Mouse (Mus musculus) neural tube, embryonic 15.5 days (tissue): ENCODE results near the gene Gsn. TPM values are rescaled to one million over a fixed set of nuclear protein-coding genes. Genes with fewer than 3 reads are reported as not detected.

Experiments
- ATAC-seq: fragments of 200-750 bp; cut with Nextera tagmentation; 2 replicates; pipeline ENCODE4 v1.8.0; 2017; ENCODE audit warnings: mild to moderate bottlenecking, moderate TSS enrichment, moderate library complexity; ENCODE audit not compliant: low FRiP score
- H3K27ac ChIP-seq: fragments of 300-500 bp; sonication (generic); replicated peaks from 2 replicates; pipeline ENCODE4 v1.5.1; 2015; ENCODE audit warnings: mild to moderate bottlenecking, inconsistent platforms
- H3K27me3 ChIP-seq: fragments of 300-500 bp; sonication (generic); replicated peaks from 2 replicates; pipeline ENCODE4 v1.6.1; 2015; ENCODE audit warnings: inconsistent platforms
- H3K36me3 ChIP-seq: fragments of 300-500 bp; sonication (generic); 2 replicates; pipeline ENCODE4 v1.6.1; 2015; ENCODE audit warnings: inconsistent platforms
- H3K4me1 ChIP-seq: fragments of 300-500 bp; sonication (generic); 2 replicates; pipeline ENCODE4 v1.6.1; 2015; ENCODE audit warnings: inconsistent platforms
- H3K4me2 ChIP-seq: fragments of 300-500 bp; sonication (generic); 2 replicates; pipeline ENCODE4 v1.6.1; 2015; ENCODE audit warnings: inconsistent platforms, mild to moderate bottlenecking, moderate library complexity
- H3K4me3 ChIP-seq: fragments of 300-500 bp; sonication (generic); replicated peaks from 2 replicates; pipeline ENCODE4 v1.5.1; 2015; ENCODE audit warnings: mild to moderate bottlenecking, inconsistent platforms
- H3K9ac ChIP-seq: fragments of 300-500 bp; sonication (generic); replicated peaks from 2 replicates; pipeline ENCODE4 v1.6.1; 2015; ENCODE audit warnings: mild to moderate bottlenecking, inconsistent platforms
- H3K9me3 ChIP-seq: fragments of 300-500 bp; sonication (generic); replicated peaks from 2 replicates; pipeline ENCODE4 v1.6.1; 2016; ENCODE audit warnings: inconsistent platforms
- WGBS: fragments of 180-500 bp; shearing (Covaris S2); methylation state at CpG from one replicate; pipeline ENCODE4 v1.1.7; 2015; ENCODE audit warnings: mixed read lengths; 5-methylcytosine and 5-hydroxymethylcytosine counted together
- polyA plus RNA-seq: library from polyadenylated mRNA; unstranded; fragments of >200 nt; fragmentation: Nextera tagmentation; extraction: Ambion mirVana; gene quantifications from 2 replicates; pipeline ENCODE4 v1.2.1, GENCODE M21; 2015

The Gsn gene
- polyA plus RNA-seq, 1 experiment from 2014 or later, result 38.4 TPM

- Histone ChIP-seq H3K9ac (no peak overlapping the region), H3K4me1 (0 out of 2 replicates have a peak, but pooled peaks cover 8% of the 10 kb centered on the region), H3K4me3 (no peak overlapping the region), H3K27ac (no peak overlapping the region), H3K36me3 (no peaks in the 10 kb centered on the region), H3K9me3 (no peaks in the 10 kb centered on the region), H3K4me2 (no peak overlapping the region), H3K27me3 (no peaks in the 10 kb centered on the region)
- no peak for ATAC-seq
- WGBS, result 92% methylated on average over 15 of the region's 15 CpGs
These were observed 31.9 kb upstream of the Gsn start for GRCm38 (mm10) chr2:35224285-35224684.

- 57% methylated on average over 4 of the region's 4 CpGs for WGBS
These were observed 28.0 kb upstream of the Gsn start for GRCm38 (mm10) chr2:35228145-35228544.

GRCm38 (mm10) chr2:35230215-35230614 is 26.0 kb upstream of the Gsn start:
- H3K4me1 ChIP-seq, result peaks cover 14% of the 10 kb centered on the region; the same call in 1 of the 2 replicates
- no peak overlapping the region for H3K4me2 ChIP-seq
- no peak for ATAC-seq
- H3K27ac ChIP-seq, result no peak overlapping the region
- H3K36me3 ChIP-seq, result no peaks in the 10 kb centered on the region
- H3K27me3 ChIP-seq, result no peaks in the 10 kb centered on the region
- no peaks in the 10 kb centered on the region for H3K9me3 ChIP-seq
- WGBS, result 35% methylated on average over 8 of the region's 8 CpGs
- H3K9ac ChIP-seq, result no peak overlapping the region
- no peak overlapping the region for H3K4me3 ChIP-seq

More at GRCm38 (mm10) chr2:35228145-35228544, 28.0 kb upstream of the Gsn start:
- Histone ChIP-seq H3K27ac (no peak overlapping the region), H3K36me3 (no peaks in the 10 kb centered on the region), H3K4me2 (no peak overlapping the region), H3K4me3 (no peak overlapping the region), H3K9ac (no peak overlapping the region), H3K4me1 (peaks cover 9% of the 10 kb centered on the region; the same call in 1 of the 2 replicates), H3K9me3 (no peaks in the 10 kb centered on the region), H3K27me3 (no peaks in the 10 kb centered on the region)
- ATAC-seq, result no peak

GRCm38 (mm10) chr2:35231871-35232270 is 24.3 kb upstream of the Gsn start:
- H3K9ac ChIP-seq, result no peak overlapping the region
- ATAC-seq, result no peak
- H3K4me2 ChIP-seq, result no peak overlapping the region
- WGBS, result 34% methylated on average over 2 of the region's 2 CpGs
- no peak overlapping the region for H3K4me3 ChIP-seq
- H3K9me3 ChIP-seq, result no peaks in the 10 kb centered on the region
- no peak overlapping the region for H3K27ac ChIP-seq
- no peaks in the 10 kb centered on the region for H3K36me3 ChIP-seq
- no peaks in the 10 kb centered on the region for H3K27me3 ChIP-seq
- peaks cover 16% of the 10 kb centered on the region; the same call in 1 of the 2 replicates for H3K4me1 ChIP-seq

- Histone ChIP-seq H3K9me3 (no peaks in the 10 kb centered on the region), H3K4me1 (peaks cover 16% of the 10 kb centered on the region; the same call in 1 of the 2 replicates), H3K4me3 (no peak overlapping the region), H3K36me3 (no peaks in the 10 kb centered on the region), H3K9ac (no peak overlapping the region), H3K27ac (no peak overlapping the region), H3K27me3 (no peaks in the 10 kb centered on the region), H3K4me2 (no peak overlapping the region)
- no peak for ATAC-seq
- 75% methylated on average over 17 of the region's 17 CpGs for WGBS
These were observed 23.4 kb upstream of the Gsn start for GRCm38 (mm10) chr2:35232595-35233445.

- ATAC-seq, result no peak
- Histone ChIP-seq H3K9ac (no peak overlapping the region), H3K27ac (0 out of 2 replicates have a peak overlapping the region, but pooled peaks have one; percentile 34), H3K9me3 (no peaks in the 10 kb centered on the region), H3K27me3 (no peaks in the 10 kb centered on the region), H3K4me1 (peaks cover 16% of the 10 kb centered on the region; the same call in 1 of the 2 replicates), H3K4me3 (no peak overlapping the region), H3K36me3 (no peaks in the 10 kb centered on the region), H3K4me2 (no peak overlapping the region)
- whole genome bisulfite sequencing, result 36% methylated on average over 3 of the region's 3 CpGs
These were observed 22.3 kb upstream of the Gsn start for GRCm38 (mm10) chr2:35233898-35234297.

- no peaks in the 10 kb centered on the region for H3K9me3 ChIP-seq
- H3K9ac ChIP-seq, result no peak overlapping the region
- H3K4me1 ChIP-seq, result peaks cover 16% of the 10 kb centered on the region; the same call in 1 of the 2 replicates
- no peak overlapping the region for H3K4me2 ChIP-seq
- H3K27me3 ChIP-seq, result no peaks in the 10 kb centered on the region
- H3K27ac ChIP-seq, result no peak overlapping the region
- no peak for ATAC-seq
- H3K36me3 ChIP-seq, result no peaks in the 10 kb centered on the region
- WGBS, result 43% methylated on average over 6 of the region's 6 CpGs
- no peak overlapping the region for H3K4me3 ChIP-seq
These were observed 21.2 kb upstream of the Gsn start for GRCm38 (mm10) chr2:35235021-35235420.

GRCm38 (mm10) chr2:35244241-35244640 is 11.9 kb upstream of the Gsn start:
- WGBS, result 63% methylated on average over 3 of the region's 3 CpGs
- H3K4me2 ChIP-seq, result no peak overlapping the region
- ATAC-seq, result no peak

GRCm38 (mm10) chr2:35247763-35248162 is 8.4 kb upstream of the Gsn start:
- Histone ChIP-seq H3K9me3 (0 out of 2 replicates have a peak, but pooled peaks cover 3% of the 10 kb centered on the region), H3K4me2 (no peak overlapping the region), H3K4me1 (no peaks in the 10 kb centered on the region), H3K27me3 (no peaks in the 10 kb centered on the region), H3K4me3 (no peak overlapping the region), H3K9ac (no peak overlapping the region), H3K36me3 (no peaks in the 10 kb centered on the region), H3K27ac (no peak overlapping the region)
- ATAC-seq, result no peak
- 72% methylated on average over 5 of the region's 5 CpGs for WGBS

More at GRCm38 (mm10) chr2:35244241-35244640, 11.9 kb upstream of the Gsn start:
- Histone ChIP-seq H3K27ac (no peak overlapping the region), H3K9me3 (0 out of 2 replicates have a peak, but pooled peaks cover 3% of the 10 kb centered on the region), H3K4me3 (no peak overlapping the region), H3K9ac (no peak overlapping the region), H3K36me3 (no peaks in the 10 kb centered on the region), H3K27me3 (no peaks in the 10 kb centered on the region), H3K4me1 (no peaks in the 10 kb centered on the region)

GRCm38 (mm10) chr2:35252733-35253132 is 3.4 kb upstream of the Gsn start:
- no peak overlapping the region for H3K4me2 ChIP-seq
- H3K9ac ChIP-seq, result no peak overlapping the region
- no peaks in the 10 kb centered on the region for H3K9me3 ChIP-seq
- no peak overlapping the region for H3K4me3 ChIP-seq
- no peak for ATAC-seq
- 47% methylated on average over 6 of the region's 6 CpGs for WGBS
- H3K4me1 ChIP-seq, result peaks cover 21% of the 10 kb centered on the region
- no peak overlapping the region for H3K27ac ChIP-seq
- no peaks in the 10 kb centered on the region for H3K36me3 ChIP-seq
- peaks cover 17% of the 10 kb centered on the region; the same call in 1 of the 2 replicates for H3K27me3 ChIP-seq

GRCm38 (mm10) chr2:35253751-35254150 is 2.4 kb upstream of the Gsn start:
- ATAC-seq, result no peak
- Histone ChIP-seq H3K9ac (no peak overlapping the region), H3K4me3 (no peak overlapping the region), H3K9me3 (no peaks in the 10 kb centered on the region), H3K4me2 (no peak overlapping the region), H3K27me3 (peaks cover 21% of the 10 kb centered on the region; the same call in 1 of the 2 replicates), H3K27ac (no peak overlapping the region), H3K36me3 (no peaks in the 10 kb centered on the region), H3K4me1 (peaks cover 21% of the 10 kb centered on the region)
- WGBS, result 96% methylated on average over 4 of the region's 4 CpGs

- no peak for ATAC-seq
These were observed 1.2 kb upstream of the Gsn start for GRCm38 (mm10) chr2:35255004-35255403.

More at GRCm38 (mm10) chr2:35255004-35255403, 1.2 kb upstream of the Gsn start:
- H3K36me3 ChIP-seq, result no peaks in the 10 kb centered on the region
- H3K4me1 ChIP-seq, result peaks cover 26% of the 10 kb centered on the region
- no peak overlapping the region for H3K4me3 ChIP-seq
- no peaks in the 10 kb centered on the region for H3K9me3 ChIP-seq
- 69% methylated on average over 5 of the region's 5 CpGs for WGBS
- peaks cover 21% of the 10 kb centered on the region; the same call in 1 of the 2 replicates for H3K27me3 ChIP-seq
- H3K9ac ChIP-seq, result no peak overlapping the region
- H3K4me2 ChIP-seq, result no peak overlapping the region
- H3K27ac ChIP-seq, result no peak overlapping the region
